Mouse (Mus musculus): ENCODE measurements around the gene Gm9817. TPM values are rescaled to one million over a fixed set of nuclear protein-coding genes. Genes with fewer than 3 reads are reported as not detected.

The Gm9817 gene
- polyA plus RNA-seq, 1 experiment from 2014 or later, result 0.23 TPM

DNA sequence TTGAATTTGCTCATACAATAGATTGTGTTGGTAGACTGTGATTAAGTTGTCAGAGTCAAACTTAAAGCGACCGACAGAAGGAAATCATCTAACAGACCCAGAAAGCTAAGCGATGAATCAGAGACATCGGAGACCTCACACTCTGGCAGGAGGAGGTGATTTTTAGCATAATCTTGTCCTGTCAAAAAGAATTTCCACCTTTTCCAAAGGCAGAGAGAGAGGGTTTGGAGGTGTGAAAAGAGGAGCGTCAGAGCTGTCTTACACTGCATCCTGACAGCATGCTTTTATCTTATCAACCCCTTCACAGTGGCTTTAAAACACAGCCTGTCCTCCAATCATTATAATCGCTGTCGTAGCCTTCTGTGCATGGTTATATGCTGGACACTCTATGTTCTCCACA, 25.7 kb upstream of the Gm9817 start:
- no peaks in the 10 kb centered on the region for H3K27me3 ChIP-seq (replicated peaks; ENCODE audit: control insufficient read depth, insufficient read depth, low read length)
- no peaks in the 10 kb centered on the region for H3K36me3 ChIP-seq (ENCODE audit: control insufficient read depth, insufficient read depth)
- no peak overlapping the region for H3K4me3 ChIP-seq (ENCODE audit: low read depth, low read length)
- no peaks in the 10 kb centered on the region for H3K9me3 ChIP-seq (ENCODE audit: control insufficient read depth)
- no peak overlapping the region for H3K27ac ChIP-seq (ENCODE audit: low read depth, low read length)
- no peak for TF ChIP-seq CTCF (IDR thresholded peaks at IDR 0.05; ENCODE audit: low read depth)
- no peaks in the 10 kb centered on the region for H3K4me1 ChIP-seq (replicated peaks; ENCODE audit: control insufficient read depth, insufficient read depth, low read length)
- H3K9ac ChIP-seq (ENCODE audit: low read depth, low read length), result no peak overlapping the region
- 71% methylated on average over 7 of the region's 7 CpGs for WGBS
- no peak for ATAC-seq
- H3K4me2 ChIP-seq (replicated peaks; ENCODE audit: low read depth), result no peak overlapping the region

DNA sequence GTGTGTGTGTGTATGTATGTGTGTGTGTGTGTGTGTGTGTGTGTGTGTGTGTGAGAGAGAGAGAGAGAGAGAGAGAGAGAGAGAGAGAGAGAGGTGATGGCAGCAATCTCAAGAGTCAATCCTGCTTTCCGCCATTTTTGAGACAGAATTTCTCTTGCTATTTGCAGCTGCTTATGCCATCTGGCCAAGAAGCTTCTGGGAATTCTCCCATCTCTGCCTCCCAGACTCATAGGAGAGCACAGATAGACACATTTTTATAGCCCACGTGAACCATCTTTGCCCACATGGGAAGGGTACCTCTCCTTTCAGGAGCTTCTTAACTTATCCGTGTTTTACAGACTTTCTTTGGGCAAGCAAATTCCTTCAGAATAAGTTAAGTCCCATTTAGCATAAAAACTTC, 24.6 kb upstream of the Gm9817 start:
- Histone ChIP-seq H3K4me3 (ENCODE audit: low read depth, low read length) (no peak overlapping the region), H3K4me2 (replicated peaks; ENCODE audit: low read depth) (no peak overlapping the region), H3K27ac (ENCODE audit: low read depth, low read length) (no peak overlapping the region), H3K27me3 (replicated peaks; ENCODE audit: control insufficient read depth, insufficient read depth, low read length) (no peaks in the 10 kb centered on the region), H3K4me1 (replicated peaks; ENCODE audit: control insufficient read depth, insufficient read depth, low read length) (no peaks in the 10 kb centered on the region), H3K36me3 (ENCODE audit: control insufficient read depth, insufficient read depth) (no peaks in the 10 kb centered on the region), H3K9me3 (ENCODE audit: control insufficient read depth) (no peaks in the 10 kb centered on the region), H3K9ac (ENCODE audit: low read depth, low read length) (no peak overlapping the region)
- TF ChIP-seq CTCF (IDR thresholded peaks at IDR 0.05; ENCODE audit: low read depth), result no peak
- ATAC-seq, result no peak
- WGBS, result 96% methylated on average over 3 of the region's 3 CpGs

DNA sequence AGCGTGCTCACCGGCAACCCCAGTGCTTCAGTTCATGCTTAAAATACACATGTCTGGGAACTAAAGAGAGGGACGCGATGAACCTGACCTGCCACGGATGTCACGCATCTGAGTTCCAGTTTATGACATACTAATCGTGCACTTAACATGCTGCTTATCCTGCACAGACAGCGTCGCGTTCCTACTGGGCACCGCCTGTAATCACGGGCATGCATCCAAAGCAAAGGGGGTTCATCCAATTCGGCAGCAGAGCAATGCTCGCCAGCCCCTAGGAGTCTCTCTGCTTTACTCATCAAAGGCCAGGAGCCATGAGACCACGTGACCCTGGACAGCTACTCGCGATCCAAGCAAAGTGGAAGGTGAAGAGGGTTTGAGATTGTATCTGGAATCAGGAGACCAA, 19.3 kb upstream of the Gm9817 start:
- Histone ChIP-seq H3K9ac (ENCODE audit: low read depth, low read length) (no peak overlapping the region), H3K9me3 (ENCODE audit: control insufficient read depth) (no peaks in the 10 kb centered on the region), H3K27ac (ENCODE audit: low read depth, low read length) (no peak overlapping the region), H3K4me2 (replicated peaks; ENCODE audit: low read depth) (no peak overlapping the region), H3K4me3 (ENCODE audit: low read depth, low read length) (no peak overlapping the region), H3K36me3 (ENCODE audit: control insufficient read depth, insufficient read depth) (no peaks in the 10 kb centered on the region), H3K27me3 (replicated peaks; ENCODE audit: control insufficient read depth, insufficient read depth, low read length) (no peaks in the 10 kb centered on the region), H3K4me1 (replicated peaks; ENCODE audit: control insufficient read depth, insufficient read depth, low read length) (no peaks in the 10 kb centered on the region)
- no peak for TF ChIP-seq CTCF (IDR thresholded peaks at IDR 0.05; ENCODE audit: low read depth)
- ATAC-seq, result no peak
- 91% methylated on average over 17 of the region's 17 CpGs for WGBS

DNA sequence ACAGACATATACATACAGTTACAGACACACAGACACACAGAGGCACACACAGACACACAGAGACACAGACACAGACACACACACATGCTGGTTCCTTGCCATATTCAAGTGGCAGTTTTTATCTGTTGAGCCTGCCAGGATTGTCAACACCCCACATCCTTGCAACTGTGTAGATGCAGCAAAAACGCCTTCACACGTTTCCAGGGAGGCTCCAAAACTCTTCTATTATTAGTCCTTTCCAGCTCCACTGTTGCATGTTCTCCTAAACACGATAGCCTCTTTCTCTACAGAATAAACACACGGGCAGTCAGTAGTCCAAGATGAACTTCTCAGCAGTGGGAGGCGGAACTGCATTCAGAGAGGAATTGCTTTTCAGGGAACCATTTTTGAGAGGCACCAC, 15.3 kb upstream of the Gm9817 start:
- Histone ChIP-seq H3K4me2 (replicated peaks; ENCODE audit: low read depth) (no peak overlapping the region), H3K27ac (ENCODE audit: low read depth, low read length) (no peak overlapping the region), H3K36me3 (ENCODE audit: control insufficient read depth, insufficient read depth) (no peaks in the 10 kb centered on the region), H3K4me1 (replicated peaks; ENCODE audit: control insufficient read depth, insufficient read depth, low read length) (no peaks in the 10 kb centered on the region), H3K27me3 (replicated peaks; ENCODE audit: control insufficient read depth, insufficient read depth, low read length) (no peaks in the 10 kb centered on the region), H3K4me3 (ENCODE audit: low read depth, low read length) (no peak overlapping the region), H3K9ac (ENCODE audit: low read depth, low read length) (no peak overlapping the region), H3K9me3 (ENCODE audit: control insufficient read depth) (no peaks in the 10 kb centered on the region)
- 59% methylated on average over 5 of the region's 5 CpGs for WGBS
- TF ChIP-seq CTCF (IDR thresholded peaks at IDR 0.05; ENCODE audit: low read depth), result no peak
- no peak for ATAC-seq

DNA sequence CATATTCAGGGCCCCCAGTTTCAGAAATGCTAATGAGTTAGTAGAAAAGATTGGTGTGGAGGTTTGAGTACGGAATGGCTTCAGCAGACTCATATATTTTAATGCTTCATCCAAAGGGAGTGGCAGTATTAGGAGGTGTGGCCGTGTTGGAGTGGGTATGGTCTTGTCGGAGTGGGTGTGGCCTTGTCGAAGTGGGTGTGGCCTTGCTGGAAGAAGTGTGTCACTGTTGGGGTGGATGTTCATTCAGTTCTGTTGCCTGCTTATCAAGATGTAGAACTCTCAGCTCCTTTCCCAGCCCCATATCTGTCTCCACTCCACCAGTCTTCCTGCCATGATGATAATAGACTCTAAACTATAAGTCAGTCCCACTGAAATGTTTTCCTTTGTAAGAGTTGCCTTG, 13.5 kb upstream of the Gm9817 start:
- Histone ChIP-seq H3K4me2 (replicated peaks; ENCODE audit: low read depth) (no peak overlapping the region), H3K27me3 (replicated peaks; ENCODE audit: control insufficient read depth, insufficient read depth, low read length) (no peaks in the 10 kb centered on the region), H3K27ac (ENCODE audit: low read depth, low read length) (no peak overlapping the region), H3K4me1 (replicated peaks; ENCODE audit: control insufficient read depth, insufficient read depth, low read length) (no peaks in the 10 kb centered on the region), H3K4me3 (ENCODE audit: low read depth, low read length) (no peak overlapping the region), H3K36me3 (ENCODE audit: control insufficient read depth, insufficient read depth) (no peaks in the 10 kb centered on the region), H3K9me3 (ENCODE audit: control insufficient read depth) (no peaks in the 10 kb centered on the region), H3K9ac (ENCODE audit: low read depth, low read length) (no peak overlapping the region)
- no peak for TF ChIP-seq CTCF (IDR thresholded peaks at IDR 0.05; ENCODE audit: low read depth)
- WGBS, result 93% methylated on average over 4 of the region's 4 CpGs
- no peak for ATAC-seq

DNA sequence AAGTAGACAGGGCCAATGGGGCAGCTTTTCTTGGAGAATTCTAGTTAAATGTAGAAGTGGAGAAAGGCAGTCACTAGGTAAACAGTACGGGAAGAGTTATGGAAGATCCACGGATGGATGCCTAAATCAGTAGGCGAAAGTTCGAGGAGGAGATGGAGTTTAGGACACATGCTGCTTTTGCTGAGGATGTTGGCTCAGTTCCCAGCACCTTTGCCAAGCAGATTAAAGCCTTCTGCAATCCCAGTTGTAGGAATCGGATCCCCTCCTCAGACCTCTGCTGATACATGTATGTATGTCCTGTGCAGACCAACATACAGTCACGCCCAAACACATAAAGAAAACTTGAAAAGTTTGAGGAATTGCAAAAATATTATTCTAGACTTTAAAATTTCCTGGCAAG, 8.1 kb upstream of the Gm9817 start:
- H3K27ac ChIP-seq (ENCODE audit: low read depth, low read length), result no peak overlapping the region
- 90% methylated on average over 6 of the region's 6 CpGs for WGBS
- no peak for TF ChIP-seq CTCF (IDR thresholded peaks at IDR 0.05; ENCODE audit: low read depth)
- H3K27me3 ChIP-seq (replicated peaks; ENCODE audit: control insufficient read depth, insufficient read depth, low read length), result no peaks in the 10 kb centered on the region
- no peak overlapping the region for H3K4me3 ChIP-seq (ENCODE audit: low read depth, low read length)
- H3K9me3 ChIP-seq (ENCODE audit: control insufficient read depth), result no peaks in the 10 kb centered on the region
- ATAC-seq, result no peak
- no peak overlapping the region for H3K4me2 ChIP-seq (replicated peaks; ENCODE audit: low read depth)
- H3K36me3 ChIP-seq (ENCODE audit: control insufficient read depth, insufficient read depth), result no peaks in the 10 kb centered on the region
- no peaks in the 10 kb centered on the region for H3K4me1 ChIP-seq (replicated peaks; ENCODE audit: control insufficient read depth, insufficient read depth, low read length)
- H3K9ac ChIP-seq (ENCODE audit: low read depth, low read length), result no peak overlapping the region

DNA sequence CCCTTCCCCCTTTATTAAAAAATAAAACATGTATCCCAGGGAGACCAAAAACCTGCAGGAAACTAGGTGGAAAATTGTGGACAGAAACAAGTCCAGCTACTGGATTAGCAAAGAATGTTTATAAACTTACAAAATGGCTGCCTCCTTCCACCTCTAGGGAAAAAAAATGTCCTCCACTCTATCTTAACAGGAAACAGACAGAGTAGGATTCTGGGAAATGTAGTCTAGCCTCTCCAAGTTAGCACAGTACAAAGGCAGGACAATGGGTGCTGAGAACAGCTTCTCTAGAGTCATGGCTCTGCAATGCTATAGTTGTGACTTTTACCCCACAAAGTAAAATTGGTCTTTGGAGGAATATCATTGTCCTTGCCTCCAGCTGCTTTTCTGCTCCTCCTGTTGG, 3.5 kb upstream of the Gm9817 start:
- no peak overlapping the region for H3K9ac ChIP-seq (ENCODE audit: low read depth, low read length)
- no peaks in the 10 kb centered on the region for H3K27me3 ChIP-seq (replicated peaks; ENCODE audit: control insufficient read depth, insufficient read depth, low read length)
- no peak for TF ChIP-seq CTCF (IDR thresholded peaks at IDR 0.05; ENCODE audit: low read depth)
- H3K36me3 ChIP-seq (ENCODE audit: control insufficient read depth, insufficient read depth), result no peaks in the 10 kb centered on the region
- H3K4me3 ChIP-seq (ENCODE audit: low read depth, low read length), result no peak overlapping the region
- 0 out of 2 replicates have a peak, but pooled peaks cover under 1% of the 10 kb centered on the region for H3K9me3 ChIP-seq (ENCODE audit: control insufficient read depth)
- H3K4me2 ChIP-seq (replicated peaks; ENCODE audit: low read depth), result no peak overlapping the region
- H3K27ac ChIP-seq (ENCODE audit: low read depth, low read length), result no peak overlapping the region
- H3K4me1 ChIP-seq (replicated peaks; ENCODE audit: control insufficient read depth, insufficient read depth, low read length), result no peaks in the 10 kb centered on the region
- no peak for ATAC-seq

Data from intestine, postnatal 0 days (tissue).